Mouse (Mus musculus) ovary, adult 18-20 months (tissue): Measurements from ENCODE around the gene Zfp661.

Experiments
- DNase-seq: peaks from one replicate; pipeline ENCODE4 v3.0.0; 2022; ENCODE audit warnings: low spot score, mixed read lengths

Zfp661 gene

GRCm38 (mm10) chr2:127551078-127551477, 35.8 kb downstream of the Zfp661 start:
- no peak for DNase-seq

- DNase-seq = no peak
Observed at GRCm38 (mm10) chr2:127550446-127550845, 36.4 kb downstream of the Zfp661 start.

GRCm38 (mm10) chr2:127549711-127550110, 37.2 kb downstream of the Zfp661 start:
- DNase-seq = no peak

GRCm38 (mm10) chr2:127548342-127549074, 38.4 kb downstream of the Zfp661 start:
- no peak for DNase-seq

GRCm38 (mm10) chr2:127541697-127542096, 45.2 kb downstream of the Zfp661 start:
- DNase-seq = no peak

GRCm38 (mm10) chr2:127541185-127541584, 45.7 kb downstream of the Zfp661 start, which contains the start of gene Prom2:
Gene Prom2 (minus strand): TSS chr2:127541467.
- DNase-seq = no peak

- DNase-seq = no peak
Observed at GRCm38 (mm10) chr2:127539494-127539893, 47.4 kb downstream of the Zfp661 start.

- DNase-seq = no peak
Observed at GRCm38 (mm10) chr2:127537548-127537947, 49.3 kb downstream of the Zfp661 start.

- DNase-seq = no peak
Observed at GRCm38 (mm10) chr2:127535363-127535762, 51.5 kb downstream of the Zfp661 start.

GRCm38 (mm10) chr2:127532379-127532778, 54.5 kb downstream of the Zfp661 start:
- DNase-seq = no peak

- no peak for DNase-seq
Observed at GRCm38 (mm10) chr2:127531592-127531991, 55.3 kb downstream of the Zfp661 start.

GRCm38 (mm10) chr2:127530418-127530817, 56.5 kb downstream of the Zfp661 start:
- DNase-seq = no peak

GRCm38 (mm10) chr2:127525004-127525775, 61.7 kb downstream of the Zfp661 start:
- no peak for DNase-seq
